Comparison of ENCODE assay signal across 10 mouse cellular contexts in genomic region chr9:116088912-116089311, GRCm38 (mm10).
DNase-seq lines count a peak whose midpoint lies in the region; ATAC-seq and TF ChIP-seq lines count a peak whose summit lies in the region.
"Had no signal": no experiment of that assay in that cellular context is flagged by ENCODE, and none has a peak within 500 bp of the region (broad histone marks: within the 10 kb centered on the region; RNA-seq: fewer than 3 reads in every experiment).

No protein-coding gene starts in this region.

- peaks cover 0 to 6% of the 10 kb centered on the region in 2 experiments; a peak in 1 of 4 replicates for H3K4me1 ChIP-seq in liver, embryonic 14.5 days (replicated peaks; ENCODE audit: control insufficient read depth in 2 of 2, insufficient read depth in 2 of 2, low read length in 1 of 2)

- H3K4me2 ChIP-seq in liver, embryonic 14.5 days (ENCODE audit: low read depth) = no peak overlapping the region
- H3K4me2 ChIP-seq: limb, embryonic 12.5 days; stomach, embryonic 15.5 days had no signal

- no peaks in the 10 kb centered on the region for H3K36me3 ChIP-seq in liver, embryonic 14.5 days (replicated peaks; ENCODE audit: control insufficient read depth, insufficient read depth, low read depth)

- no peak overlapping the region for H3K9ac ChIP-seq in liver, embryonic 14.5 days (replicated peaks)
- H3K9ac ChIP-seq: limb, embryonic 12.5 days; stomach, embryonic 15.5 days had no signal

- WGBS in liver, embryonic 14.5 days (ENCODE audit: insufficient replicate concordance) = 65% methylated on average over 9 of the region's 9 CpGs

- no peak overlapping the region for H3K27ac ChIP-seq in liver, embryonic 14.5 days
- H3K27ac ChIP-seq: limb, embryonic 12.5 days; stomach, embryonic 15.5 days had no signal

- TF ChIP-seq CTCF in liver, embryonic 14.5 days (IDR thresholded peaks at IDR 0.05; ENCODE audit: low read depth) = 0 out of 2 replicates have a peak, but pooled peaks have one; percentile 22

- no peaks in the 10 kb centered on the region for H3K27me3 ChIP-seq in liver, embryonic 14.5 days (ENCODE audit: control insufficient read depth, insufficient read depth, low read length)
- H3K27me3 ChIP-seq: limb, embryonic 12.5 days; stomach, embryonic 15.5 days had no signal

- intact Hi-C loops in heart, postnatal 25 days (cut with DNase I) = loop anchor here (2.0 to 5.0 kb wide), 3 partner anchors 38 to 296 kb away; partner anchors contain the start of gene Tgfbr2

- peak; percentile 40 for DNase-seq in heart, postnatal 4 days
- no peak for DNase-seq in heart, postnatal 25 days (ENCODE audit: low spot score)
- DNase-seq in urinary bladder, adult 2 months (ENCODE audit: low spot score) = peak; percentile 21
- DNase-seq in urinary bladder, adult 18-20 months (ENCODE audit: low spot score in 2 of 2) = no peak
- no peak for DNase-seq in liver, embryonic 14.5 days (ENCODE audit: low read depth in 3 of 3, low spot score in 3 of 3)
- DNase-seq in embryo, embryonic 10.5 days (ENCODE audit: low spot score) = no peak
- no peak for DNase-seq in heart, adult 18-20 months
- DNase-seq: kidney, postnatal 14 days had no signal

- ATAC-seq in liver, embryonic 14.5 days (ENCODE audit: insufficient read depth) = no peak

- TF ChIP-seq EP300 in liver, embryonic 14.5 days (IDR thresholded peaks at IDR 0.05; ENCODE audit: low read depth) = no peak

- no peaks in the 10 kb centered on the region for H3K9me3 ChIP-seq in liver, embryonic 14.5 days (ENCODE audit: control insufficient read depth, low read length)
- H3K9me3 ChIP-seq: limb, embryonic 12.5 days; stomach, embryonic 15.5 days had no signal

- H3K4me3 ChIP-seq in liver, embryonic 14.5 days (ENCODE audit: insufficient read depth in 1 of 2, low read depth in 2 of 2, low read length in 2 of 2) = no peak overlapping the region
- H3K4me3 ChIP-seq: limb, embryonic 12.5 days; stomach, embryonic 15.5 days had no signal

Comparison
In these comparisons a context has a peak if more than half of its experiments do, and no peak if none do; other contexts are left out.
1. DNase-seq: peak in heart, postnatal 4 days (single experiment) and urinary bladder, adult 2 months (single experiment); none in heart, postnatal 25 days (single experiment), urinary bladder, adult 18-20 months (0 of 2), liver, embryonic 14.5 days (0 of 3), embryo, embryonic 10.5 days (single experiment) and heart, adult 18-20 months (0 of 2).